Comparison of ENCODE assay signal across 8 mouse cellular contexts in the genomic region with DNA sequence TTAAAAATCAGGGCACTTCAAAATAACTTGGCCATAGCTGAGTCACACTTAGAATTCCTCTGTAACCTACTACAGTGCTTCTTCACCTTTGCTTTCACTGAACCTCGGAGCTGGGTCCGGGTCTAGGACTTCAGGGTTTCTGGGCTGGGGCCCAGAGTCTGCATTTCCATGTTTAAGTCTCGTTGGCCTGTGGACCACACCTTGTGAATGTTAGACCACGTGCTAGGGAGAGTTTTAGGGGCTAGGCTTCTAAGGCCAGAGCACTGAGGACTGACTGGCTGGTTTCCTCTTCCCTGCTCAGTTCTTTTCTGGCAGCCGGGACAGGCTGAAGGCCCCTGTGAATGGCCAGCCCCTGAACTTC. TPM values are rescaled to one million over a fixed set of nuclear protein-coding genes. Genes with fewer than 3 reads are reported as not detected.
DNase-seq lines count a peak whose midpoint lies in the region; ATAC-seq and TF ChIP-seq lines count a peak whose summit lies in the region.

No protein-coding gene starts in this region.

- peaks cover 5% of the 10 kb centered on the region; the same call in 1 of the 2 replicates for H3K4me1 ChIP-seq in lung, adult 2 months (ENCODE audit: control insufficient read depth, insufficient read depth, low read length)
- H3K4me1 ChIP-seq in embryonic facial prominence, embryonic 13.5 days, result peaks cover 11% of the 10 kb centered on the region
- peaks cover 8% of the 10 kb centered on the region; the same call in 1 of the 2 replicates for H3K4me1 ChIP-seq in intestine, embryonic 14.5 days (replicated peaks; ENCODE audit: control insufficient read depth, insufficient read depth, low read length)
- peaks cover 10% of the 10 kb centered on the region; the same call in 1 of the 2 replicates for H3K4me1 ChIP-seq in neural tube, embryonic 12.5 days

- TF ChIP-seq CTCF in lung, adult 2 months (IDR thresholded peaks at IDR 0.05; ENCODE audit: insufficient read depth, low read length), result no peak

- peak overlapping the region; percentile 92 for H3K27ac ChIP-seq in embryonic facial prominence, embryonic 13.5 days
- H3K27ac ChIP-seq in intestine, embryonic 14.5 days (ENCODE audit: low read depth), result peak overlapping the region; percentile 92
- no peak overlapping the region for H3K27ac ChIP-seq in neural tube, embryonic 12.5 days

- no peaks in the 10 kb centered on the region for H3K9me3 ChIP-seq in embryonic facial prominence, embryonic 13.5 days
- H3K9me3 ChIP-seq in intestine, embryonic 14.5 days (ENCODE audit: control insufficient read depth, low read length), result no peaks in the 10 kb centered on the region
- H3K9me3 ChIP-seq in neural tube, embryonic 12.5 days, result no peaks in the 10 kb centered on the region

- H3K36me3 ChIP-seq in embryonic facial prominence, embryonic 13.5 days, result peaks cover 17% of the 10 kb centered on the region
- H3K36me3 ChIP-seq in intestine, embryonic 14.5 days (ENCODE audit: control insufficient read depth, insufficient read depth, low read length), result peaks cover 10% of the 10 kb centered on the region
- H3K36me3 ChIP-seq in neural tube, embryonic 12.5 days, result peaks cover 15% of the 10 kb centered on the region

- no peak for ATAC-seq in embryonic facial prominence, embryonic 13.5 days (ENCODE audit: insufficient number of reproducible peaks, insufficient read depth, low FRiP score, low TSS enrichment, low read depth)
- no peak; the same call in 1 of the 2 replicates for ATAC-seq in intestine, embryonic 14.5 days (replicated peaks; ENCODE audit: low FRiP score, low TSS enrichment, low read depth)
- no peak for ATAC-seq in neural tube, embryonic 12.5 days (ENCODE audit: low FRiP score, low read depth)

- peak overlapping the region; percentile 92 for H3K4me3 ChIP-seq in lung, adult 2 months (replicated peaks; ENCODE audit: extremely low read depth, low read depth, low read length)
- peak overlapping the region; percentile 87 for H3K4me3 ChIP-seq in embryonic facial prominence, embryonic 13.5 days
- peak overlapping the region; percentile 91 for H3K4me3 ChIP-seq in intestine, embryonic 14.5 days (ENCODE audit: low read depth, low read length)
- H3K4me3 ChIP-seq in neural tube, embryonic 12.5 days, result peak overlapping the region; percentile 74

- H3K27me3 ChIP-seq in embryonic facial prominence, embryonic 13.5 days, result no peaks in the 10 kb centered on the region
- no peaks in the 10 kb centered on the region for H3K27me3 ChIP-seq in intestine, embryonic 14.5 days (replicated peaks; ENCODE audit: control insufficient read depth, insufficient read depth, low read length)
- H3K27me3 ChIP-seq in neural tube, embryonic 12.5 days (replicated peaks), result no peaks in the 10 kb centered on the region

- TF ChIP-seq POLR2A in lung, adult 2 months (IDR thresholded peaks at IDR 0.05; ENCODE audit: borderline replicate concordance, extremely low read depth, low read depth, low read length), result no peak

- WGBS in lung, adult 2 months, result 12% methylated on average over 5 of the region's 5 CpGs
- 21% methylated on average over 5 of the region's 5 CpGs for WGBS in embryonic facial prominence, embryonic 13.5 days
- WGBS in intestine, embryonic 14.5 days, result 24% methylated on average over 5 of the region's 5 CpGs
- WGBS in neural tube, embryonic 12.5 days, result 25% methylated on average over 5 of the region's 5 CpGs

- H3K4me2 ChIP-seq in embryonic facial prominence, embryonic 13.5 days, result peak overlapping the region; percentile 78
- peak overlapping the region; percentile 54 for H3K4me2 ChIP-seq in intestine, embryonic 14.5 days (ENCODE audit: low read length)
- peak overlapping the region; percentile 78 for H3K4me2 ChIP-seq in neural tube, embryonic 12.5 days (replicated peaks)

- DNase-seq in lung, adult 2 months, result no peak
- no peak for DNase-seq in lung, postnatal 25 days (ENCODE audit: low spot score)
- DNase-seq in intestine, embryonic 14.5 days (ENCODE audit: low spot score), result no peak
- no peak for DNase-seq in gastrocnemius, adult 8-10 months (ENCODE audit: low spot score in 2 of 2)
- DNase-seq in layer of hippocampus, adult 11-12 months (ENCODE audit: low spot score), result no peak
- DNase-seq in urinary bladder, postnatal 14 days (ENCODE audit: low spot score), result no peak

- peak overlapping the region; percentile 90 for H3K9ac ChIP-seq in embryonic facial prominence, embryonic 13.5 days
- H3K9ac ChIP-seq in intestine, embryonic 14.5 days (ENCODE audit: low read length), result peak overlapping the region; percentile 88
- H3K9ac ChIP-seq in neural tube, embryonic 12.5 days, result peak overlapping the region; percentile 83; the same call in 1 of the 2 replicates

RNA-seq across cellular contexts. Expression of a gene that starts 0.3 kb away (rescaled TPM):
- 24.9 and 26.8 TPM in 2 replicates for polyA plus RNA-seq in lung, adult 2 months (2012; rRNA removed)
- 27.7 and 27.9 TPM in 2 replicates for polyA plus RNA-seq in embryonic facial prominence, embryonic 13.5 days (2015; fragmentation: Nextera tagmentation; extraction: Ambion mirVana)
- 72.0 and 76.0 TPM in 2 replicates for polyA plus RNA-seq in intestine, embryonic 14.5 days (2014; fragmentation: Nextera tagmentation; extraction: Ambion mirVana)
- 22.4 and 24.5 TPM in 2 replicates for polyA plus RNA-seq in neural tube, embryonic 12.5 days (2016; fragmentation: Nextera tagmentation; extraction: Ambion mirVana)
- total RNA-seq in gastrocnemius, adult 8-10 months (2022), result 1 to 10 TPM; 2.7 to 3.4 (median 3.0) TPM

RNA-seq across cellular contexts. Expression of a gene that starts 0.3 kb away (rescaled TPM):
- polyA plus RNA-seq in lung, adult 2 months (2012; rRNA removed), result 9.7 and 9.8 TPM in 2 replicates
- polyA plus RNA-seq in embryonic facial prominence, embryonic 13.5 days (2015; fragmentation: Nextera tagmentation; extraction: Ambion mirVana), result 7.8 and 8.5 TPM in 2 replicates
- polyA plus RNA-seq in intestine, embryonic 14.5 days (2014; fragmentation: Nextera tagmentation; extraction: Ambion mirVana), result 5.1 and 5.5 TPM in 2 replicates
- polyA plus RNA-seq in neural tube, embryonic 12.5 days (2016; fragmentation: Nextera tagmentation; extraction: Ambion mirVana), result 8.0 and 8.4 TPM in 2 replicates
- 1 to 10 TPM; 1.1 to 1.7 (median 1.4) TPM for total RNA-seq in gastrocnemius, adult 8-10 months (2022)

RNA-seq across cellular contexts. Expression of a gene that starts 10.1 kb away (rescaled TPM):
- 83.2 and 106 TPM in 2 replicates for polyA plus RNA-seq in lung, adult 2 months (2012; rRNA removed)
- 131 and 154 TPM in 2 replicates for polyA plus RNA-seq in embryonic facial prominence, embryonic 13.5 days (2015; fragmentation: Nextera tagmentation; extraction: Ambion mirVana)
- 124 and 126 TPM in 2 replicates for polyA plus RNA-seq in intestine, embryonic 14.5 days (2014; fragmentation: Nextera tagmentation; extraction: Ambion mirVana)
- 41.3 and 42.8 TPM in 2 replicates for polyA plus RNA-seq in neural tube, embryonic 12.5 days (2016; fragmentation: Nextera tagmentation; extraction: Ambion mirVana)
- 1 to 10 TPM; 5.1 to 8.9 (median 6.4) TPM for total RNA-seq in gastrocnemius, adult 8-10 months (2022)
